28 mouse cellular contexts compared by ENCODE assay signal in the genomic region with DNA sequence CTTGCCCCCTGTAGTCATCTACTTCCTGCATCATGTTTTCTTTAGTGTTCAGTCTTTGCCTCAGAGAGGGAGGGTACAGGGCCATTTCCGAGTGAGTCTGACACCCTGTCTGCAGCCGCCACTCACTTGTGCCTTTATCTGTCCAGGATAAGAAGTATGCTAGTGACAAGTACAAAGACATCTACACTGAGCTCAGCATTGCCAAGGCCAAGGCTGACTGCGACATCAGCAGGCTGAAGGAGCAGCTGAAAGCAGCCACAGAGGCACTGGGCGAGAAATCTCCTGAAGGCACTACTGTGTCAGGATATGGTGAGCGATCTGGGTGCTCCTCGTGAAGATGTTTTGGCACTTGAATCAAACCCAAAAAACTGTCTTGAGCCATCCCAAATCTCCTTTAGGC. TPM values are rescaled to one million over a fixed set of nuclear protein-coding genes. Genes with fewer than 3 reads are reported as not detected.
DNase-seq lines count a peak whose midpoint lies in the region; ATAC-seq lines count a peak whose summit lies in the region.
"Had no signal": no experiment of that assay in that cellular context is flagged by ENCODE, and none has a peak within 500 bp of the region (broad histone marks: within the 10 kb centered on the region; RNA-seq: fewer than 3 reads in every experiment).

No protein-coding gene starts in this region.

- peaks cover 68% of the 10 kb centered on the region for H3K36me3 ChIP-seq in heart, embryonic 16.5 days (ENCODE audit: control insufficient read depth, insufficient read depth)
- H3K36me3 ChIP-seq in heart, embryonic 10.5 days: peaks cover 96% of the 10 kb centered on the region
- H3K36me3 ChIP-seq in neural tube, embryonic 15.5 days: peaks cover 95% of the 10 kb centered on the region
- H3K36me3 ChIP-seq in hindbrain, embryonic 10.5 days: peaks cover 100% of the 10 kb centered on the region

- peaks cover 12% of the 10 kb centered on the region for H3K4me1 ChIP-seq in heart, embryonic 16.5 days (ENCODE audit: control insufficient read depth, insufficient read depth, low read length)
- H3K4me1 ChIP-seq in heart, embryonic 10.5 days: peaks cover 9% of the 10 kb centered on the region
- no peaks in the 10 kb centered on the region for H3K4me1 ChIP-seq in neural tube, embryonic 15.5 days
- no peaks in the 10 kb centered on the region for H3K4me1 ChIP-seq in hindbrain, embryonic 10.5 days (replicated peaks)
- H3K4me1 ChIP-seq: forebrain, embryonic 13.5 days; intestine, embryonic 15.5 days; midbrain, embryonic 10.5 days; midbrain, embryonic 15.5 days had no signal

- no peak overlapping the region for H3K4me3 ChIP-seq in heart, embryonic 16.5 days (ENCODE audit: low read length)
- H3K4me3 ChIP-seq in heart, embryonic 10.5 days: no peak overlapping the region
- H3K4me3 ChIP-seq in neural tube, embryonic 15.5 days (replicated peaks): no peak overlapping the region
- H3K4me3 ChIP-seq in hindbrain, embryonic 10.5 days: no peak overlapping the region
- H3K4me3 ChIP-seq: forebrain, embryonic 13.5 days; heart, adult 2 months; intestine, embryonic 15.5 days; midbrain, embryonic 10.5 days; midbrain, embryonic 15.5 days had no signal

- no peaks in the 10 kb centered on the region for H3K9me3 ChIP-seq in heart, embryonic 16.5 days (replicated peaks; ENCODE audit: control insufficient read depth, low read length)
- H3K9me3 ChIP-seq in heart, embryonic 10.5 days: no peaks in the 10 kb centered on the region
- H3K9me3 ChIP-seq in neural tube, embryonic 15.5 days (replicated peaks): no peaks in the 10 kb centered on the region
- no peaks in the 10 kb centered on the region for H3K9me3 ChIP-seq in hindbrain, embryonic 10.5 days
- H3K9me3 ChIP-seq: forebrain, embryonic 13.5 days; intestine, embryonic 15.5 days; midbrain, embryonic 10.5 days; midbrain, embryonic 15.5 days had no signal

- peak; percentile 21; the same call in 1 of the 2 replicates for ATAC-seq in frontal cortex, adult (ENCODE audit: low TSS enrichment)
- 0 out of 2 replicates have a peak, but pooled peaks have one; percentile 32 for ATAC-seq in heart, embryonic 16.5 days (replicated peaks; ENCODE audit: extremely low read depth, insufficient read depth, low FRiP score)
- no peak for ATAC-seq in neural tube, embryonic 15.5 days (ENCODE audit: low FRiP score)
- ATAC-seq: CD4-positive, CD25-positive, alpha-beta regulatory T cell, adult 4 months; forebrain, embryonic 13.5 days; hindbrain, embryonic 16.5 days; intestine, embryonic 15.5 days; midbrain, embryonic 15.5 days had no signal

- WGBS in heart, embryonic 16.5 days: 31% methylated on average over 6 of the region's 6 CpGs
- WGBS in heart, embryonic 10.5 days: 42% methylated on average over 6 of the region's 6 CpGs
- 86% methylated on average over 6 of the region's 6 CpGs for WGBS in neural tube, embryonic 15.5 days
- 90% methylated on average over 6 of the region's 6 CpGs for WGBS in hindbrain, embryonic 10.5 days

- H3K27me3 ChIP-seq in heart, embryonic 16.5 days (ENCODE audit: control insufficient read depth, insufficient read depth, low read length): no peaks in the 10 kb centered on the region
- H3K27me3 ChIP-seq in heart, embryonic 10.5 days (ENCODE audit: insufficient read depth, poor library complexity, severe bottlenecking): no peaks in the 10 kb centered on the region
- H3K27me3 ChIP-seq in neural tube, embryonic 15.5 days (replicated peaks): no peaks in the 10 kb centered on the region
- H3K27me3 ChIP-seq in hindbrain, embryonic 10.5 days (ENCODE audit: insufficient read depth, poor library complexity, severe bottlenecking): no peaks in the 10 kb centered on the region
- H3K27me3 ChIP-seq: forebrain, embryonic 13.5 days; intestine, embryonic 15.5 days; midbrain, embryonic 15.5 days had no signal

- peak overlapping the region; percentile 44; the same call in 1 of the 2 replicates for H3K27ac ChIP-seq in heart, embryonic 16.5 days (ENCODE audit: low read length)
- no peak overlapping the region for H3K27ac ChIP-seq in heart, embryonic 10.5 days
- peak overlapping the region; percentile 66 for H3K27ac ChIP-seq in neural tube, embryonic 15.5 days (replicated peaks)
- no peak overlapping the region for H3K27ac ChIP-seq in hindbrain, embryonic 10.5 days
- H3K27ac ChIP-seq: forebrain, embryonic 13.5 days; heart, adult 2 months; intestine, embryonic 15.5 days; liver, embryonic 14.5 days; macrophage; midbrain, embryonic 10.5 days; midbrain, embryonic 15.5 days had no signal

- H3K9ac ChIP-seq in heart, embryonic 16.5 days (ENCODE audit: low read length): no peak overlapping the region
- no peak overlapping the region for H3K9ac ChIP-seq in neural tube, embryonic 15.5 days (replicated peaks)
- H3K9ac ChIP-seq: forebrain, embryonic 13.5 days; intestine, embryonic 15.5 days; liver, embryonic 14.5 days; midbrain, embryonic 15.5 days had no signal

- no peak for DNase-seq in frontal cortex, postnatal 10 days (ENCODE audit: low spot score in 2 of 2)
- DNase-seq in heart, embryonic 10.5 days (ENCODE audit: low spot score): no peak
- DNase-seq in neural tube, embryonic 10.5 days (ENCODE audit: extremely low spot score, low spot score): no peak
- no peak for DNase-seq in hindbrain, embryonic 10.5 days (ENCODE audit: low spot score)
- DNase-seq: cerebellum, adult 11 months; cerebellum, adult 9-10 months; cerebellum, postnatal 36 days; heart, adult 2 months; kidney, adult 2 months; kidney, postnatal 36 days; layer of hippocampus, postnatal 36 days; liver; lung, adult 2 months; lung, postnatal 10 days; right cerebral cortex, adult 18-20 months; spleen, adult 18-20 months; thymus, postnatal 14 days had no signal

- H3K4me2 ChIP-seq in heart, embryonic 16.5 days (ENCODE audit: low read depth, low read length): no peak overlapping the region
- H3K4me2 ChIP-seq in neural tube, embryonic 15.5 days: no peak overlapping the region
- H3K4me2 ChIP-seq: forebrain, embryonic 13.5 days; intestine, embryonic 15.5 days; midbrain, embryonic 15.5 days had no signal

RNA-seq across cellular contexts. Expression of a gene that starts 17.7 kb away (rescaled TPM):
- 4.8 and 5.8 TPM in 2 replicates for polyA plus RNA-seq in heart, embryonic 16.5 days (2015; fragmentation: Nextera tagmentation; extraction: Ambion mirVana)
- polyA plus RNA-seq in heart, embryonic 10.5 days (2016; fragmentation: Nextera tagmentation; extraction: Ambion mirVana): 5.3 and 6.5 TPM in 2 replicates
- 17.2 and 19.6 TPM in 2 replicates for polyA plus RNA-seq in neural tube, embryonic 15.5 days (2015; fragmentation: Nextera tagmentation; extraction: Ambion mirVana)
- polyA plus RNA-seq in hindbrain, embryonic 10.5 days (2016; fragmentation: Nextera tagmentation; extraction: Ambion mirVana): 1.9 and 2.6 TPM in 2 replicates
- polyA plus RNA-seq: macrophage had no signal

RNA-seq across cellular contexts. Expression of a gene that starts 40.1 kb away (rescaled TPM):
- 44.4 and 45.5 TPM in 2 replicates for polyA plus RNA-seq in heart, embryonic 16.5 days (2015; fragmentation: Nextera tagmentation; extraction: Ambion mirVana)
- 24.7 and 25.0 TPM in 2 replicates for polyA plus RNA-seq in heart, embryonic 10.5 days (2016; fragmentation: Nextera tagmentation; extraction: Ambion mirVana)
- polyA plus RNA-seq in neural tube, embryonic 15.5 days (2015; fragmentation: Nextera tagmentation; extraction: Ambion mirVana): 41.8 TPM in 2 replicates
- polyA plus RNA-seq in hindbrain, embryonic 10.5 days (2016; fragmentation: Nextera tagmentation; extraction: Ambion mirVana): 29.6 and 31.0 TPM in 2 replicates

Comparison
In these comparisons a context has a peak if more than half of its experiments do, and no peak if none do; other contexts are left out.
1. H3K27ac ChIP-seq: peak in heart, embryonic 16.5 days (single experiment) and neural tube, embryonic 15.5 days (single experiment); none in heart, embryonic 10.5 days (single experiment) and hindbrain, embryonic 10.5 days (single experiment).